Mouse (Mus musculus) embryo, embryonic 11 days (tissue): ENCODE results near the gene Rpl4.
"Not testable (repeated sequence)": the region's sequence is repeated elsewhere in the genome, so short reads cannot be mapped to it uniquely, and the experiment has no call there.

Experiments used
- DNase-seq: peaks from one replicate; pipeline ENCODE4 v3.0.0-alpha.2; 2015

Rpl4 gene

GRCm38 (mm10) chr9:64172816-64173665 is at the start of gene Rpl4, which contains the start of gene Zwilch:
Gene Rpl4, plus strand, starts transcription at chr9:64173375.
Gene Zwilch, minus strand, starts transcription at chr9:64173104.
- DNase-seq = peak; percentile 90

DNA sequence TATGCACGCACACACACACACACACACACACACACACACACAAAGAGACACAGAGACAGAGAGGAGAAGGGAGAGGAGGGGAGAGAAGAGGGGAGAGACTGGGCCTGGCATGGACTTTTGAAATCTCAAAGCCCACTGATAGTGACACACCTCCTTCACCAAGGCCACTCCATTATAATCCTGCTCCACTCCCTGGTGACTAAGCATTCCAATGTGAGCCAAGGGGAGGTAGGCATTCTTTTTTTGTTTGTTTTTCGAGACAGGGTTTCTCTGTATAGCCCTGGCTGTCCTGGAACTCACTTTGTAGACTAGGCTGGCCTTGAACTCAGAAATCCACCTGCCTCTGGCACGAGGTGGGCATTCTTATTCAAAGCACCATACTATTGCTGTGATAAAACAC is 48.3 kb upstream of the Rpl4 start:
- not testable (repeated sequence) for DNase-seq

GRCm38 (mm10) chr9:64125307-64125706 is 47.9 kb upstream of the Rpl4 start:
- DNase-seq = no peak

DNA sequence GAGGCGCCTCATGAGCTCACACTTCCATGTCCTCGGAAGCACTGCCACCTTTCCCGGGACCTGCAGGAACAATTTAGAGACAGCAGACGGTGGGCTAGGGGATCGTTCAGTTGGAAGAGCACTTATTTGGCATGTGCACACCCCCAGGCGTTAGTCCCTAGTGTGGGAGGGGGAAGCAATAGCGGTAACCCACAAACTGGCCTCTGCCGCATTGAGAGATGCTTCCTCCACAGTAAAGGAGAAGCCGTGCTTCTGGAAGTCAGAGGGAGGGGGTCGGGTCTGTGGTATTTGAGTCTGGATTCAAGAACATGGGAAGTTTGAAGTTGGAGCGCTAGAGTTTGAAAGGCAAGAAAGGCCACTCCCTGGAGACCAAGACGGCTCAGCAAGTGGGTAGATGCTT is 47.1 kb upstream of the Rpl4 start:
- no peak for DNase-seq

DNA sequence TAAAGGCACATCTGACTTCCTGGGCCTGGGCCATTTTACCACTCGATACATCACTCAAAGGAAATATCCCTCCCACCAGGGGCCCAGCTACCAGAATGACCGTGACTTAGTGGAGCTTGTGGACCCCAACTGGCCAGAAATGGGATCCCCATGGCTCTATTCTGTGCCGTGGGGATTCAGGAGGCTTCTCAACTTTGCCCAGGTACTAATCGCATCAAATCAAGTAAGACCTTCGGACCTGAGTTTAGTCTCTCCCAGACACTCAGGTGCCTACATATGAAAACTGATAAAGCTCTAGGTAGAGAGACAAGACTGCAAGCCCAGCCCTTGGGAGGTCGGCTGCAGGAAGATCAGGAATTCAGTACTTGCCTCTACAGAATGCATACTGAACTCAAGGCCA is 41.6 kb upstream of the Rpl4 start:
- DNase-seq = no peak

DNA sequence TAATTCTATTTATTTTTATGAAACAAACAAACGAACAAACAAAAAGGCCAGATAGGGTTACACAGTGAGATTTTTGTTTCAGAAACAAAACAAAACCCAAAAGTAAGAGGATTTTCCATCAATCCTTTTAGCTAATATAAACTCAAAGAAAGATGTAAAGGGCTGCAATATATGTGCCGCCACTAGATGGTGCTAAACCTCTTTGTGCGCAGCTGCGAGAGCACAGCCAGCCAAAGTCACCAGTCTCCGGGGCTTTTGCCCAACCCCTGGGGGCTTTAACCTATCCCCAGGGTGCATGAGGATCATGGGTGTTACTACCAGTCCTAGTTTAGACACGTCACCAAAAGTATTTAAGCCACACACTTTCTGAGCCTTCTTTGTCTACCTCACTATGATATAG is 34.3 kb upstream of the Rpl4 start:
- DNase-seq = peak; percentile 52

GRCm38 (mm10) chr9:64139879-64140278 is 33.3 kb upstream of the Rpl4 start:
- no peak for DNase-seq

GRCm38 (mm10) chr9:64156641-64157040 is 16.5 kb upstream of the Rpl4 start:
- DNase-seq = no peak

GRCm38 (mm10) chr9:64160471-64160870 is 12.7 kb upstream of the Rpl4 start:
- no peak for DNase-seq

- DNase-seq = not testable (repeated sequence)
Observed at GRCm38 (mm10) chr9:64169967-64170366, 3.2 kb upstream of the Rpl4 start.

DNA sequence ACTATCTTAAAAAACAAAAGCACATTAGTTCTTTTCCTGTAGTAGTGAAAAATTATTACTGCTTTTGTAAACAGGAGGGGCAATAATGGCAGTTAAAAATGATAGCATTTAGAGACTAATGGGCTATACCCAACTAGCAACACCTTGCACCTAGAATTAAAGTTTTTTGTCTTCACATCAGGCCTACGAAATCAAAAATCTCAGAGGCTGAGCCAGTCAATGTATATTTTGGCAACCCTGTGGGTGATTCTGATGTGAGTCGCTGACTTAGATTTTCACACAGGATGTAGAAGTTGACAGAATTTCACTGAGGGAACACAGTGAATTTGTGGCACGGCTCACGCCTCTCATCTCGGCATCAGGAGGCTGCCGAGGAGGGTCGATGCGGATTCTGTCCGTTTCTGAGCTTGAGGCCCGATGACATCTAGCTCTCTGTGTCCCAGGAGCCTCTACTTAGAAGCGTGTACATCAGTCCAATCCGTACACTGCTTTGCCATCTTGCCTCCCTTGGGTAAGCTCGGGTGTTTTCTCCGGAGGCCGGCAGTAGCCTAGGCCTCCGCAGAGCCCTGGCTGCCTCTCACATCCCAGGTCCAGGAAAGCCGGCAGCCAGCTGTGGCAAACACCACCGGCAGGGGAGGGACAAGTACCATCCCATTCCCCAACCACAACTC is 895 bp upstream of the Rpl4 start:
- no peak for DNase-seq

DNA sequence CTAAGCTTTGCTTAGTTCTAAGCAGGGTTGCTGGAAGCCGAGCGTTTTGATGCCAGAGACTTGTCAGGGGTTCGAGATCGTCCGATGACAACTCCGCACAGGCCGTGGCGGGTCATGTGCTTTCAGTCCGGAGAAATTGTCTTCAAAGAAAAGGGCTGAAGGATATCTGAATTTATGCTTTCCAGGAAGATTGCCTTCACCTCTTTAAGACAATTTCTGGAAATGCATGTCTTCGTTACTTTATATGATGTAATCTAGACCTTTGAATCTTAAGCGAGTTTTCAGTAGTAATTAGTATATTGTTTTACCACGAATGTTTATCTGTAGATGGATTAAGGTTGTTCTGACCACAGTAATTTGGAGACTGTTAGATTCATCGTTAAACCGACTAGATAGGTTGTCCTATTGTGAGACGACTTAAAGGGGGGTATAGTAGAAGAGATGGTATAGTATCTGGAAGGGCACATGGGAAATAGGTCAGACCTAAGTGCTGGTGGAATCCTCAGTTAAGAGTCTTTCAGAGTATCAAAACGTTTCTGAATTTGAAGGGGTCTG is 568 bp downstream of the Rpl4 start:
- DNase-seq = no peak

- no peak for DNase-seq
Observed at GRCm38 (mm10) chr9:64174341-64174740, 1.2 kb downstream of the Rpl4 start.

- no peak for DNase-seq
Observed at GRCm38 (mm10) chr9:64174766-64175165, 1.6 kb downstream of the Rpl4 start.

- no peak for DNase-seq
Observed at GRCm38 (mm10) chr9:64175378-64175777, 2.2 kb downstream of the Rpl4 start.

DNA sequence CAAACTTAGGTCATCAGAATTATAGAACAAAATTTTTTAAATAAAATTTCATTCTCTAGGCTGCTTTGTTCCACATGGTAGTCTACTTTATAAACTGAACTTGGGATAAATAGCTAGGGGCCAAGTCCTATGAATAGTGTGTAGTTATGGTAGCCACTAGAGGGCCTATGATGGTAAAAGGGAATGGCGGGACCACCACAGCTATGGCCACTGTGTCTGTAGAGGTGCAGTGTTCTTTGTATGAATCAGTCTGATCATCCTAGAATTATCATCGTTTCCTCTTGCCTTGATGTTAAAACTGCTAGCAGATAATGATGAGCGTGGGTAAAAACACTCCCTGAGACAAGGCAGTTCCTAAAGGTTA is 5.4 kb downstream of the Rpl4 start:
- peak; percentile 67 for DNase-seq

GRCm38 (mm10) chr9:64178974-64179646 is 5.9 kb downstream of the Rpl4 start, which contains the start of gene Snapc5:
Gene Snapc5, plus strand, starts transcription at chr9:64179274.
- DNase-seq = peak; percentile 97

DNA sequence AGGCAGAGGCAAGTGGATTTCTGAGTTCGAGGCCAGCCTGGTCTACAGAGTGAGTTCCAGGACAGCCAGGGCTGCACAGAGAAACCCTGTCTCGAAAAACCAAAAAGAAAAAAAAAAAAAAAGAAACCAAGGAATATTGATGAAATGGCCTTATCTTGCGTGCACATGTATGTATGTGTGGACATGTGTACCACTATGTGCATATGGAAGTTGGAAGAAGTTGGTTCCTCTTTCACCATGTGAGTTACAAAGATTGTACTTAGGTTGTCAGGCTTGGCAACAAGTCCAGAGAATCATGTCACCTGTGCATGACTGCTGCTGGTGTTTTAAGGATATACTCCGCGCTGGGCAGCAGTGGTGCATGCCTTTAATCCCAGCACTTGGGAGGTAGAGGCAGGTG is 10.1 kb downstream of the Rpl4 start:
- DNase-seq = not testable (repeated sequence)

GRCm38 (mm10) chr9:64184166-64184840 is 11.1 kb downstream of the Rpl4 start:
- DNase-seq = no peak

- DNase-seq = no peak
Observed at GRCm38 (mm10) chr9:64193879-64194278, 20.7 kb downstream of the Rpl4 start.

DNA sequence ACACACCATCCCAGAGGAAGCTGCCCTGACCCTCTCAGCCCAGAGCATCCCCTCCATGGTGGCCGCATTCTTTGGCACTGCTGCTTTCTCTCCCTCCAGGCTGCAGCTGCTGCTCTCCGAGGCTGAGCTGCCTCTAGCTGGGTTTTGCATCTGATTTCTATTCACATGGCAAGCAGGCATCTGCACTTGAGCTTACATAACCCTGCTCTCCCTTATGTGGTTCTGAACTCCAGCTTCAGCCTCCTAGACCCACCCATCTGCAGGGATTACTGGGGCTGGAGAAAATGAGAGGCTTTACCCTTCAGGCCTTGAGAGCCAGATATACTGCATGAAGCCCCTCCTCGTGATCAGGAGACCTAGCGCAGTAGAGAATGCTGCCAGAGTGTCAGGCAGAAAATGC is 22.4 kb downstream of the Rpl4 start:
- DNase-seq = no peak

DNA sequence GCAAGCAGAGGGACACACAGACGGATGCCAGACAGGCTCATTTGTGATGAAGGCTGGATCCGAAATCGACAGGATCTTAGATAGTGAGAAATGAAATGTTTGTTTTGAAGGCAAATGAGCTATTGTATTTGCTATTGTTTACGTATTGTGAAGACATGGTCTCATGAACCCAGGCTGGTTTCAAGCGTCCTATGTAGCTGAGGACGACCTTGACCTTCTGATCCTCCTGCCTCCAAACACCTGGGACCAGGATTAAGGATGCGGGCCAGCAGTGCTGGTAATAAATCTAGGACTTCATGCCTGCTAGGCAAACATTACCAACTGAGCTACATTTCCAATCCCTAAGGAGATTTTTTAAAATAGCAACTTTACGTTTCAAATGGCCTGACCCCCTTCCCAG is 24.3 kb downstream of the Rpl4 start:
- no peak for DNase-seq
